Mouse (Mus musculus) C2C12 (cell line): ENCODE data around the gene Myocos.

Experiments used
- CTCF ChIP-seq: IDR thresholded peaks from one replicate; pipeline ENCODE4 v1.5.1; 2011; ENCODE audit not compliant: control insufficient read depth, insufficient read depth, insufficient read length
- MAX ChIP-seq: IDR thresholded peaks from one replicate; pipeline ENCODE4 v1.6.1; 2011; ENCODE audit warnings: mild to moderate bottlenecking, control low read depth
- MYOD1 ChIP-seq: IDR thresholded peaks from one replicate; pipeline ENCODE4 v1.6.1; 2011; ENCODE audit warnings: low read depth; ENCODE audit not compliant: control insufficient read depth, insufficient read length
- USF1 ChIP-seq: IDR thresholded peaks from one replicate; pipeline ENCODE4 v1.6.1; 2011; ENCODE audit warnings: low read depth, mild to moderate bottlenecking, control low read depth, moderate library complexity

DNA sequence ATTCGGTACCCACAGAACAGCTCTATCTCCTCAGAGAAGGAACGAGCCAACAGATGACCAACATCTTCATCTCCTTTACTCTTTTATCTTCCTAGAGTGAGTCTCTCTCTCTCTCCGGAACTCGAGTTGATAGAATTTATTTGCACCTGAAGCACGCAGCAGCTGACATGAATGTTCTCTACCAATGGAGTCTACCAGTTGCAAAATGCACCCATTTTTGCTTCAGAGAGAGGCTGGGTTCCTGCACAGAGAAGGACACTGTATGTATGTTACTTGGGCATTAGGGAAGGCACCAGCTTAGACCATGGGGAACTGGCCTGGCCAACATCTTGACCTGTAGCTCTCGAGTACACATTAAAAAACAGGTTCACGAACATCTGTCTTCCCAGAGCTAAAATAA, at the start of gene Myocos:
- TF ChIP-seq MAX (no peak), CTCF (no peak), MYOD1 (no peak), USF1 (no peak)
